Mouse (Mus musculus) testis, adult 2 months (tissue): ENCODE data around the gene Olfr1331.

ENCODE experiments used
- CTCF ChIP-seq: fragments of 200-500 bp; IDR thresholded peaks from 2 replicates; pipeline ENCODE4 v1.5.1; 2012; ENCODE audit warnings: low read depth, mild to moderate bottlenecking, inconsistent platforms, low read length, moderate library complexity; ENCODE audit not compliant: control insufficient read depth, insufficient read depth, insufficient replicate concordance
- POLR2A ChIP-seq: fragments of 200-500 bp; IDR thresholded peaks from 2 replicates; pipeline ENCODE4 v1.6.1; 2012; ENCODE audit warnings: low read depth, mild to moderate bottlenecking, inconsistent platforms, low read length, moderate library complexity; ENCODE audit not compliant: control insufficient read depth

GRCm38 (mm10) chr4:118888297-118888696 lies 23.8 kb downstream of the Olfr1331 start, which contains the start of gene Olfr1330:
- no peak for TF ChIP-seq POLR2A
- TF ChIP-seq CTCF = no peak
